Comparison of ENCODE assay signal across 8 mouse cellular contexts in genomic region chr19:5637069-5638047, GRCm38 (mm10). TPM values are rescaled to one million over a fixed set of nuclear protein-coding genes. Genes with fewer than 3 reads are reported as not detected.
A peak's percentile ranks its signal among the peaks of the same experiment; 100 is the strongest.
DNase-seq lines count a peak whose midpoint lies in the region; ATAC-seq lines count a peak whose summit lies in the region.

Rela (plus strand) TSS chr19:5637483.

- peaks cover 41% of the 10 kb centered on the region for H3K79me2 ChIP-seq in macrophage (ENCODE audit: inconsistent target)

- H3K4me3 ChIP-seq in hindbrain, embryonic 16.5 days (ENCODE audit: low read length), result peak within 1 kb of the TSS; percentile 75
- peak within 1 kb of the TSS; percentile 82 for H3K4me3 ChIP-seq in macrophage (ENCODE audit: inconsistent target)

- H3K9ac ChIP-seq in hindbrain, embryonic 16.5 days (ENCODE audit: low read depth, low read length), result peak within 1 kb of the TSS; percentile 86

- WGBS in hindbrain, embryonic 16.5 days, result under 1% methylated on average over 80 of the region's 109 CpGs
- WGBS in macrophage (ENCODE audit: missing documents), result under 1% methylated on average over 68 of the region's 109 CpGs

- peak within 1 kb of the TSS; percentile 96 for H3K4me2 ChIP-seq in hindbrain, embryonic 16.5 days (ENCODE audit: low read length)

- peak; percentile 87 for DNase-seq in T-cell, adult 2 months (ENCODE audit: low spot score)
- peak; percentile 95 for DNase-seq in cerebellum, postnatal 36 days
- DNase-seq in gastrocnemius, adult 18-20 months (ENCODE audit: low spot score), result peak; percentile 92
- peak; percentile 87 to 92 for DNase-seq in left cerebral cortex, adult 18-20 months (ENCODE audit: low spot score in 2 of 2)
- DNase-seq in right cerebral cortex, adult 18-20 months, result peak; percentile 90
- peak; percentile 61 for DNase-seq in urinary bladder, postnatal 10 days (ENCODE audit: low spot score)

- ATAC-seq in hindbrain, embryonic 16.5 days, result peak; percentile 91

- H3K36me3 ChIP-seq in hindbrain, embryonic 16.5 days (ENCODE audit: control insufficient read depth, insufficient read depth, low read length), result peaks cover 28% of the 10 kb centered on the region
- peaks cover 37% of the 10 kb centered on the region for H3K36me3 ChIP-seq in macrophage (ENCODE audit: inconsistent target)

- H3K4me1 ChIP-seq in hindbrain, embryonic 16.5 days (ENCODE audit: control insufficient read depth, insufficient read depth, low read depth, low read length), result peaks cover 20% of the 10 kb centered on the region

- no peaks in the 10 kb centered on the region for H3K9me3 ChIP-seq in hindbrain, embryonic 16.5 days (ENCODE audit: control insufficient read depth, low read length)

- no peaks in the 10 kb centered on the region for H3K27me3 ChIP-seq in hindbrain, embryonic 16.5 days (replicated peaks; ENCODE audit: control insufficient read depth, insufficient read depth, low read length)

- H3K27ac ChIP-seq in hindbrain, embryonic 16.5 days (ENCODE audit: low read depth, low read length), result peak within 1 kb of the TSS; percentile 93
- peak within 1 kb of the TSS; percentile 90 for H3K27ac ChIP-seq in macrophage

RNA-seq across cellular contexts. Expression of gene Rela, which starts in this region (rescaled TPM):
- 10 to 100 TPM; 14.6 to 19.3 TPM for total RNA-seq in gastrocnemius, adult 18-20 months (2021)
- 35.7 and 38.7 TPM in 2 replicates for polyA plus RNA-seq in hindbrain, embryonic 16.5 days (2015; fragmentation: Nextera tagmentation; extraction: Ambion mirVana)
- total RNA-seq in left cerebral cortex, adult 18-20 months (2021), result 10 to 100 TPM; 18.8 to 22.0 TPM
- total RNA-seq in macrophage (2018; cell fraction: chromatin; rRNA removed), result 100 to 1,000 TPM in 17 of 26 experiments, 10 to 100 TPM in 9; 37.5 to 235 (median 127) TPM
- 100 to 1,000 TPM in 9 of 26 experiments, 10 to 100 TPM in 17; 52.9 to 219 (median 78.0) TPM for total RNA-seq in macrophage (2018; cell fraction: cytosol; rRNA removed)
- total RNA-seq in macrophage (2018; cell fraction: nucleus; rRNA removed), result 100 to 1,000 TPM in 17 of 26 experiments, 10 to 100 TPM in 9; 37.3 to 243 (median 122) TPM
- 48.3 to 268 TPM (median 62.4 TPM) in 3 replicates for polyA plus RNA-seq in macrophage (2018)

Comparison
In these comparisons a context has a peak if more than half of its experiments do, and no peak if none do; other contexts are left out.
1. Peak in every context shown above with its lines: DNase-seq, ATAC-seq, H3K4me3 ChIP-seq and H3K27ac ChIP-seq.